Mouse (Mus musculus) kidney, adult 2 months (tissue): ENCODE measurements at regions not wholly inside any gene's neighbourhood (a gene's known extent, or its start where the extent isn't known, plus 50 kb on each side); places are given as distances from the start of the nearest gene placed in this dataset.

Source experiments
- CTCF ChIP-seq: fragments of 200-500 bp; conservative IDR thresholded peaks from 2 replicates; pipeline ENCODE4 v1.5.1; 2011; ENCODE audit warnings: low read depth, mild to moderate bottlenecking, control low read depth, low read length, moderate library complexity, mixed read lengths; ENCODE audit not compliant: insufficient read depth, insufficient read length
- POLR2A ChIP-seq: fragments of 200-500 bp; IDR thresholded peaks from one replicate; pipeline ENCODE4 v1.6.1; 2011; ENCODE audit warnings: low read depth, low read length, control low read depth

- TF ChIP-seq POLR2A (no peak), CTCF (no peak)
These were observed 108.2 kb downstream of the Bms1 start for GRCm38 (mm10) chr6:118311081-118311480.
